8 mouse cellular contexts compared by ENCODE assay signal in the genomic region with DNA sequence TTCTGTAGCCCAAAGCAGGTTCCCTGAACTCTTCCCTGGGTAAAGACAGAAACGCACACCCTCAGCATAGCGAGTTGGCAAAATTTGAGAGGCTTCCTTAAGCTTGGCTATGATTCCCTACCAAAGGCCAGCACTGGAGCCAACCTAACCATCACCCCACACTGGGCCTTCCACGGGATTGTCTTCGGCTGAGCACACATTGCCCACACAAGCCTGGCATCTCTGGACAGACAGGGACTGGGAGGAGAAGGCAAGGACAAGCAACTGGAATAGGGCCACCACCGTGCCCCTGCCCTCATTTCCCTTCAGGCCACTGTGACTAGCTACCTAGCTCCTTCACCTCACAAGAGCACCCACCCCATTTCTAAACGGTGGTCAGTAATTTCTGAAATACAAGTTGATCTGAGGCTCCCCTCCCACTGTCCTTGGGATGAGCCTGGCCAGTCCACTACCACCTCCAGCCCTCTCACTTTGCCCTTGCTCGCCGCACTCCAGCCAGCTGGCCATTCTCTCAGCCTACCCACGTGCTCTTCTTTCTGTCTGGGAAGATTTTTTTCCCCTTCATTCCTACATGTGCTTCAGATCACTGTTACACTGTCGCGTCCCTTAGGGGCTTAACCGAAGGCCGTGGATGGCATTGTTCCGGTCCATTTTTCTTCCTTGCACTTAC. TPM values are rescaled to one million over a fixed set of nuclear protein-coding genes. Genes with fewer than 3 reads are reported as not detected.
A peak's percentile ranks its signal among the peaks of the same experiment; 100 is the strongest.
DNase-seq lines count a peak whose midpoint lies in the region; ATAC-seq and TF ChIP-seq lines count a peak whose summit lies in the region.

A gene (minus strand): TSS at position 57 of the 670 bp plus-strand sequence.

- peak within 1 kb of the TSS; percentile 72 for H3K9ac ChIP-seq in neural tube, embryonic 11.5 days (ENCODE audit: low read length)
- H3K9ac ChIP-seq in forebrain, embryonic 13.5 days: peak within 1 kb of the TSS; percentile 82
- H3K9ac ChIP-seq in limb, embryonic 14.5 days (ENCODE audit: low read depth, low read length, severe bottlenecking): peak within 1 kb of the TSS; percentile 81

- peak within 1 kb of the TSS; percentile 76 for H3K4me3 ChIP-seq in neural tube, embryonic 11.5 days (ENCODE audit: low read depth, low read length)
- H3K4me3 ChIP-seq in forebrain, embryonic 13.5 days: peak within 1 kb of the TSS; percentile 72
- peak within 1 kb of the TSS; percentile 67 for H3K4me3 ChIP-seq in limb, embryonic 14.5 days (replicated peaks; ENCODE audit: low read length)

- peak within 1 kb of the TSS; percentile 64; the same call in 1 of the 2 replicates for H3K27ac ChIP-seq in neural tube, embryonic 11.5 days (ENCODE audit: low read depth, low read length)
- peak within 1 kb of the TSS; percentile 60 for H3K27ac ChIP-seq in forebrain, embryonic 13.5 days
- peak within 1 kb of the TSS; percentile 79 for H3K27ac ChIP-seq in limb, embryonic 14.5 days (replicated peaks; ENCODE audit: low read depth, low read length)

- no peaks in the 10 kb centered on the region for H3K36me3 ChIP-seq in neural tube, embryonic 11.5 days (ENCODE audit: control insufficient read depth, insufficient read depth, low read length)
- no peaks in the 10 kb centered on the region; the same call in 1 of the 2 replicates for H3K36me3 ChIP-seq in forebrain, embryonic 13.5 days (ENCODE audit: poor library complexity, severe bottlenecking)
- no peaks in the 10 kb centered on the region for H3K36me3 ChIP-seq in limb, embryonic 14.5 days (ENCODE audit: control insufficient read depth, insufficient read depth, low read length)

- DNase-seq in neural tube, embryonic 11.5 days (ENCODE audit: low spot score): no peak
- DNase-seq in neural tube, embryonic 10.5 days (ENCODE audit: extremely low spot score, low spot score): no peak
- DNase-seq in heart, postnatal 36 days: peak in 1 of 2 experiments; percentile 42
- no peak for DNase-seq in limb, embryonic 14.5 days (ENCODE audit: low spot score)
- DNase-seq in right cerebral cortex, postnatal 25 days: no peak
- no peak for DNase-seq in spleen, postnatal 4 days (ENCODE audit: low spot score in 2 of 2)
- no peak for DNase-seq in adrenal gland, postnatal 36 days

- ATAC-seq in neural tube, embryonic 11.5 days (ENCODE audit: insufficient read depth, low FRiP score, low TSS enrichment): no peak
- ATAC-seq in forebrain, embryonic 13.5 days: no peak
- 0 out of 2 replicates have a peak, but pooled peaks have one; percentile 23 for ATAC-seq in limb, embryonic 14.5 days (ENCODE audit: low FRiP score, low read depth)

- peaks cover 3% of the 10 kb centered on the region for H3K27me3 ChIP-seq in neural tube, embryonic 11.5 days (ENCODE audit: control insufficient read depth, insufficient read depth, low read length)
- peaks cover 18% of the 10 kb centered on the region for H3K27me3 ChIP-seq in forebrain, embryonic 13.5 days
- H3K27me3 ChIP-seq in limb, embryonic 14.5 days (ENCODE audit: control insufficient read depth, insufficient read depth, low read length): no peaks in the 10 kb centered on the region

- intact Hi-C loops in heart, postnatal 36 days (cut with DNase I): no loop called here

- peaks cover 3% of the 10 kb centered on the region; the same call in 1 of the 2 replicates for H3K4me1 ChIP-seq in neural tube, embryonic 11.5 days (ENCODE audit: control insufficient read depth, insufficient read depth, low read length)
- peaks cover 14% of the 10 kb centered on the region for H3K4me1 ChIP-seq in forebrain, embryonic 13.5 days
- H3K4me1 ChIP-seq in limb, embryonic 14.5 days (ENCODE audit: control insufficient read depth, insufficient read depth, low read length): peaks cover 8% of the 10 kb centered on the region

- H3K9me3 ChIP-seq in neural tube, embryonic 11.5 days (ENCODE audit: control insufficient read depth, low read length): no peaks in the 10 kb centered on the region
- H3K9me3 ChIP-seq in forebrain, embryonic 13.5 days (replicated peaks): no peaks in the 10 kb centered on the region; the same call in 1 of the 2 replicates
- H3K9me3 ChIP-seq in limb, embryonic 14.5 days (ENCODE audit: control insufficient read depth, low read length): no peaks in the 10 kb centered on the region

- 75% methylated on average over 14 of the region's 14 CpGs for WGBS in neural tube, embryonic 11.5 days
- WGBS in forebrain, embryonic 13.5 days: 78% methylated on average over 14 of the region's 14 CpGs
- 68% methylated on average over 14 of the region's 14 CpGs for WGBS in limb, embryonic 14.5 days

- TF ChIP-seq POLR2A in limb, embryonic 14.5 days (IDR thresholded peaks at IDR 0.05; ENCODE audit: borderline replicate concordance, extremely low read depth, insufficient read depth, insufficient read length): no peak

- peak within 1 kb of the TSS; percentile 88 for H3K4me2 ChIP-seq in neural tube, embryonic 11.5 days (ENCODE audit: low read depth)
- peak within 1 kb of the TSS; percentile 82 for H3K4me2 ChIP-seq in forebrain, embryonic 13.5 days
- H3K4me2 ChIP-seq in limb, embryonic 14.5 days (replicated peaks; ENCODE audit: low read depth, low read length, severe bottlenecking): peak within 1 kb of the TSS; percentile 88

RNA-seq across cellular contexts. Expression of the gene that starts here (rescaled TPM):
- polyA plus RNA-seq in neural tube, embryonic 11.5 days (2014; fragmentation: Nextera tagmentation; extraction: Ambion mirVana): 18.1 and 18.4 TPM in 2 replicates
- polyA plus RNA-seq in forebrain, embryonic 13.5 days (2015; fragmentation: Nextera tagmentation; extraction: Ambion mirVana): 25.7 and 27.8 TPM in 2 replicates
- total RNA-seq in heart, postnatal 36 days (2021): 100 to 1,000 TPM in 1 of 2 experiments, 10 to 100 TPM in 1; 89.6 to 108 TPM
- 15.3 and 15.5 TPM in 2 replicates for polyA plus RNA-seq in limb, embryonic 14.5 days (2012; rRNA removed)
- polyA plus RNA-seq in limb, embryonic 14.5 days (2014; fragmentation: Nextera tagmentation; extraction: Ambion mirVana): 25.8 and 29.6 TPM in 2 replicates
- total RNA-seq in adrenal gland, postnatal 36 days (2021): 1 to 10 TPM; 2.3 to 5.1 TPM

Comparison
In these comparisons a context has a peak if more than half of its experiments do, and no peak if none do; other contexts are left out.
1. RNA of the gene that starts here (total RNA-seq): 89.6 to 108 TPM in heart, postnatal 36 days; 2.3 to 5.1 TPM in adrenal gland, postnatal 36 days; every median in the first group is over 10 times any median in the second.
2. Peak in every context shown above with its lines, with median percentiles within 50 percentile points of each other: H3K27ac ChIP-seq, H3K4me2 ChIP-seq, H3K4me3 ChIP-seq and H3K9ac ChIP-seq.